31 mouse cellular contexts compared by ENCODE assay signal in the genomic region with DNA sequence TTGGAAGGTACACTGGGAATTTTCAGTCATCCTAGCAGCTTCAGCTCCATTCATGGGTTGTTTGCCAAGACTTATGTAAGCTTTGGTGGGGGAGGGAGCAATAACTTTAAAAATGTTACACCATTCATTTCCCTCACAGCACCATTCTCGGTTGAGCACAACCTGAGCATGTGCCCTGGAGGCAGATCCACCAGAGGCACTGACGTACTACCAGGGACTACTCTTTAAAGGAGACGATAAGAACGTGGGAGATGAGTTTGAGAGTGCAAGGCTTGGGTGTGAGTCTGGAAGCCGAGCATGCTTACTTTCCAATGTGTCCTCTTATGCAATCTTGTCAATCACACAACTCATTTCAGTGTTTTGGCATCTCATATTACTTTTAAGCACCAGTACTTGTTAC. TPM values are rescaled to one million over a fixed set of nuclear protein-coding genes. Genes with fewer than 3 reads are reported as not detected.
"Had no signal": no experiment of that assay in that cellular context is flagged by ENCODE, and none has a peak within 500 bp of the region (broad histone marks: within the 10 kb centered on the region; RNA-seq: fewer than 3 reads in every experiment).

No protein-coding gene starts in this region.

- ATAC-seq: lung, postnatal 0 days; midbrain, embryonic 15.5 days had no signal

- H3K27me3 ChIP-seq: limb, embryonic 13.5 days; liver, embryonic 13.5 days; midbrain, embryonic 12.5 days; midbrain, embryonic 15.5 days; neural tube, embryonic 12.5 days had no signal

- H3K36me3 ChIP-seq: limb, embryonic 10.5 days; limb, embryonic 13.5 days; liver, embryonic 13.5 days; midbrain, embryonic 12.5 days; midbrain, embryonic 15.5 days; neural tube, embryonic 12.5 days had no signal

- H3K9ac ChIP-seq: limb, embryonic 13.5 days; liver, embryonic 13.5 days; lung, embryonic 14.5 days; midbrain, embryonic 12.5 days; midbrain, embryonic 15.5 days; neural tube, embryonic 12.5 days had no signal

- H3K27ac ChIP-seq: kidney, postnatal 0 days; layer of hippocampus, adult 2 months; limb, embryonic 10.5 days; limb, embryonic 13.5 days; liver, embryonic 13.5 days; macrophage; midbrain, embryonic 12.5 days; midbrain, embryonic 15.5 days; neural tube, embryonic 12.5 days; stomach, postnatal 0 days had no signal

- H3K4me3 ChIP-seq: layer of hippocampus, adult 2 months; limb, embryonic 10.5 days; limb, embryonic 13.5 days; liver, embryonic 13.5 days; midbrain, embryonic 12.5 days; midbrain, embryonic 15.5 days; neural tube, embryonic 12.5 days had no signal

- DNase-seq: kidney, adult 2 months; kidney, postnatal 25 days; layer of hippocampus, adult 9-11 months; liver; liver, embryonic 13.5 days; lung, embryonic 14.5 days; retina, postnatal 1 day; right cerebral cortex, postnatal 14 days; right cerebral cortex, postnatal 4 days; thymus, adult 2 months; thymus, postnatal 14 days; thymus, postnatal 4 days had no signal

- H3K9me3 ChIP-seq: limb, embryonic 10.5 days; limb, embryonic 13.5 days; liver, embryonic 13.5 days; midbrain, embryonic 12.5 days; midbrain, embryonic 15.5 days; neural tube, embryonic 12.5 days had no signal

- H3K4me1 ChIP-seq: limb, embryonic 10.5 days; limb, embryonic 13.5 days; liver, embryonic 13.5 days; midbrain, embryonic 12.5 days; midbrain, embryonic 15.5 days; neural tube, embryonic 12.5 days had no signal

- H3K4me2 ChIP-seq: limb, embryonic 13.5 days; liver, embryonic 13.5 days; lung, embryonic 14.5 days; midbrain, embryonic 12.5 days; midbrain, embryonic 15.5 days; neural tube, embryonic 12.5 days had no signal

RNA-seq across cellular contexts. Expression of a gene that starts 49.9 kb away (rescaled TPM):
- total RNA-seq: layer of hippocampus, adult 2 months; layer of hippocampus, postnatal 25 days; left cerebral cortex, adult 18-20 months; left cerebral cortex, postnatal 25 days; megakaryocyte, adult 5-6 weeks; neutrophil, adult 5-6 weeks had no signal
- polyA plus RNA-seq: kidney, adult 2 months; kidney, embryonic 14.5 days; kidney, postnatal 0 days; large intestine, adult 2 months; limb, embryonic 10.5 days; limb, embryonic 13.5 days; liver, embryonic 13.5 days; liver, embryonic 16.5 days; lung, embryonic 14.5 days; lung, postnatal 0 days; macrophage; midbrain, embryonic 12.5 days; midbrain, embryonic 15.5 days; neural tube, embryonic 12.5 days; stomach, embryonic 14.5 days; stomach, postnatal 0 days had no signal
